In genomic region chr15:98513676-98514075, GRCm38 (mm10) we compare ENCODE assay signal across 21 mouse cellular contexts. TPM values are rescaled to one million over a fixed set of nuclear protein-coding genes. Genes with fewer than 3 reads are reported as not detected.
A peak's percentile ranks its signal among the peaks of the same experiment; 100 is the strongest.
DNase-seq lines count a peak whose midpoint lies in the region; ATAC-seq and TF ChIP-seq lines count a peak whose summit lies in the region.
"Not testable (repeated sequence)": the region's sequence is repeated elsewhere in the genome, so short reads cannot be mapped to it uniquely, and the experiment has no call there.
"Had no signal": no experiment of that assay in that cellular context is flagged by ENCODE, and none has a peak within 500 bp of the region (broad histone marks: within the 10 kb centered on the region; RNA-seq: fewer than 3 reads in every experiment).

No protein-coding gene starts in this region.

- WGBS in heart, postnatal 0 days, result 57% methylated on average over 3 of the region's 3 CpGs
- WGBS in lung, embryonic 16.5 days, result 63% methylated on average over 3 of the region's 3 CpGs
- WGBS in spleen, adult 2 months, result 15% methylated on average over 3 of the region's 3 CpGs

- not testable (repeated sequence) for H3K27me3 ChIP-seq in MEL (ENCODE audit: control insufficient read depth in 1 of 2, insufficient read depth in 2 of 2, low read length in 2 of 2); heart, postnatal 0 days (ENCODE audit: control insufficient read depth, insufficient read depth, low read length); lung, embryonic 16.5 days (ENCODE audit: control insufficient read depth, insufficient read depth, low read depth, low read length); spleen, adult 2 months (ENCODE audit: control insufficient read depth, insufficient read depth, low read length)

- not testable (repeated sequence) for H3K79me2 ChIP-seq in MEL (ENCODE audit: control insufficient read depth, insufficient read depth, low read length, poor library complexity)

- TF ChIP-seq EP300 in MEL (IDR thresholded peaks at IDR 0.05; ENCODE audit: low read depth in 1 of 2, low read length in 2 of 2); heart, postnatal 0 days (IDR thresholded peaks at IDR 0.05; ENCODE audit: low read depth): not testable (repeated sequence)

- not testable (repeated sequence) for TF ChIP-seq RAD21 in MEL (IDR thresholded peaks at IDR 0.05; ENCODE audit: low read depth, low read length)

- DNase-seq in A20 (ENCODE audit: low read depth, low spot score) (peak; percentile 86), MEL (ENCODE audit: low read depth, low spot score) (peak; percentile 44)
- not testable (repeated sequence) for DNase-seq in heart, postnatal 0 days (ENCODE audit: low spot score); spleen, adult 2 months (ENCODE audit: low read depth in 1 of 2, low spot score in 2 of 2)

- not testable (repeated sequence) for H3K9me3 ChIP-seq in MEL (replicated peaks; ENCODE audit: insufficient read depth, low read length); heart, postnatal 0 days (replicated peaks; ENCODE audit: control insufficient read depth, low read length); lung, embryonic 16.5 days (ENCODE audit: control insufficient read depth, low read length)

- not testable (repeated sequence) for H3K4me3 ChIP-seq in MEL (ENCODE audit: control insufficient read depth in 1 of 2, insufficient read depth in 1 of 2, low read depth in 2 of 2, low read length in 2 of 2); embryonic fibroblast, embryonic 13.5 days (ENCODE audit: insufficient read depth, low read length); heart, postnatal 0 days (ENCODE audit: low read depth, low read length); lung, embryonic 16.5 days (ENCODE audit: low read length); spleen, adult 2 months (ENCODE audit: extremely low read depth, insufficient read depth, insufficient read length)

- H3K27ac ChIP-seq in MEL (ENCODE audit: control insufficient read depth, low read depth, low read length); lung, embryonic 16.5 days (ENCODE audit: low read length): not testable (repeated sequence)
- peak overlapping the region; percentile 89 for H3K27ac ChIP-seq in embryonic fibroblast, embryonic 13.5 days (ENCODE audit: insufficient read depth, low read length)
- H3K27ac ChIP-seq in heart, postnatal 0 days (ENCODE audit: low read depth), result peak overlapping the region; percentile 78; the same call in 1 of the 2 replicates
- H3K27ac ChIP-seq in spleen, adult 2 months (ENCODE audit: insufficient read depth, low read length), result peak overlapping the region; percentile 82

- peaks cover 3 to 15% of the 10 kb centered on the region in 2 experiments; a peak in 2 of 4 replicates for H3K36me3 ChIP-seq in MEL (ENCODE audit: control insufficient read depth in 1 of 2, insufficient read depth in 2 of 2, low read length in 2 of 2)
- H3K36me3 ChIP-seq in heart, postnatal 0 days (replicated peaks; ENCODE audit: control insufficient read depth, insufficient read depth, low read length), result peaks cover 14% of the 10 kb centered on the region
- not testable (repeated sequence) for H3K36me3 ChIP-seq in lung, embryonic 16.5 days (ENCODE audit: control insufficient read depth, insufficient read depth, low read length); spleen, adult 2 months (ENCODE audit: control insufficient read depth, insufficient read depth, low read length)

- ATAC-seq in heart, postnatal 0 days (ENCODE audit: insufficient read depth, low read depth), result not testable (repeated sequence)
- 0 out of 2 replicates have a peak, but pooled peaks have one; percentile 6 for ATAC-seq in lung, embryonic 16.5 days (ENCODE audit: low read depth)

- TF ChIP-seq POLR2A in MEL (IDR thresholded peaks at IDR 0.05; ENCODE audit: control insufficient read depth in 1 of 2, insufficient read depth in 1 of 2, low read depth in 1 of 2, low read length in 2 of 2, poor library complexity in 1 of 2); embryonic fibroblast, embryonic 13.5 days (IDR thresholded peaks at IDR 0.05; ENCODE audit: low read depth, low read length); spleen, adult 2 months (IDR thresholded peaks at IDR 0.05; ENCODE audit: low read depth, low read length): not testable (repeated sequence)

- H3K4me1 ChIP-seq in MEL (ENCODE audit: control insufficient read depth in 1 of 2, insufficient read depth in 2 of 2, low read length in 2 of 2), result peaks cover 12 to 30% of the 10 kb centered on the region in 2 experiments
- H3K4me1 ChIP-seq in embryonic fibroblast, embryonic 13.5 days (ENCODE audit: control insufficient read depth, insufficient read depth, low read length); heart, postnatal 0 days (ENCODE audit: control insufficient read depth, insufficient read depth); lung, embryonic 16.5 days (replicated peaks; ENCODE audit: control insufficient read depth, insufficient read depth, low read length): not testable (repeated sequence)
- peaks cover 24% of the 10 kb centered on the region; the same call in 1 of the 2 replicates for H3K4me1 ChIP-seq in spleen, adult 2 months (ENCODE audit: control insufficient read depth, insufficient read depth, insufficient read length)

- TF ChIP-seq CTCF in MEL (IDR thresholded peaks at IDR 0.05 in 2 of 3, conservative IDR thresholded peaks at IDR 0.05 in 1 of 3; ENCODE audit: control insufficient read depth in 1 of 3, insufficient read depth in 1 of 3, low read depth in 2 of 3, low read length in 3 of 3, poor library complexity in 1 of 3, severe bottlenecking in 1 of 3); embryonic fibroblast, embryonic 13.5 days (IDR thresholded peaks at IDR 0.05; ENCODE audit: borderline replicate concordance, insufficient read depth, low read length); heart, postnatal 0 days (IDR thresholded peaks at IDR 0.05; ENCODE audit: low read depth); spleen, adult 2 months (IDR thresholded peaks at IDR 0.05; ENCODE audit: extremely low read depth, insufficient read depth, insufficient read length, insufficient replicate concordance): not testable (repeated sequence)

- H3K4me2 ChIP-seq in heart, postnatal 0 days (ENCODE audit: low read depth, low read length); lung, embryonic 16.5 days (ENCODE audit: low read depth, low read length): not testable (repeated sequence)

- H3K9ac ChIP-seq in MEL (ENCODE audit: control insufficient read depth, low read depth, low read length, poor library complexity, severe bottlenecking); lung, embryonic 16.5 days (ENCODE audit: low read length): not testable (repeated sequence)
- H3K9ac ChIP-seq in heart, postnatal 0 days (replicated peaks; ENCODE audit: low read depth, low read length), result 0 out of 2 replicates have a peak overlapping the region, but pooled peaks have one; percentile 1

RNA-seq across cellular contexts. Expression of gene Kansl2, which starts 20.4 kb away (rescaled TPM):
- total RNA-seq in MEL (2012; rRNA removed), result 150 and 157 TPM in 2 replicates
- 100 to 1,000 TPM in 1 of 2 experiments, not detected in 1; 170 TPM for polyA plus RNA-seq in MEL (2012; ENCODE audit: insufficient read depth in 1 of 2, insufficient read length in 2 of 2, low read depth in 1 of 2, low replicate concordance in 2 of 2, missing spikeins in 1 of 2)
- 91.2 and 117 TPM in 2 replicates for polyA plus RNA-seq in embryonic fibroblast, embryonic 13.5 days (2011; ENCODE audit: insufficient read length, low read depth, missing spikeins)
- 58.7 and 62.3 TPM in 2 replicates for total RNA-seq in heart, postnatal 0 days (2014; rRNA removed; ENCODE audit: low replicate concordance)
- 60.7 and 73.1 TPM in 2 replicates for polyA plus RNA-seq in heart, postnatal 0 days (2015; fragmentation: Nextera tagmentation; extraction: Ambion mirVana)
- polyA plus RNA-seq in lung, embryonic 16.5 days (2015; fragmentation: Nextera tagmentation; extraction: Ambion mirVana), result 86.3 and 89.9 TPM in 2 replicates
- polyA plus RNA-seq in spleen, adult 2 months (2012; rRNA removed), result 26.6 and 28.9 TPM in 2 replicates

RNA-seq across cellular contexts. Expression of gene Olfr279, which starts 21.5 kb away (rescaled TPM):
- total RNA-seq in MEL (2012; rRNA removed), result under 0.01 TPM in 1 of 2 replicates, not detected in the other
- polyA plus RNA-seq in MEL (2012; ENCODE audit: insufficient read depth in 1 of 2, insufficient read length in 2 of 2, low read depth in 1 of 2, low replicate concordance in 2 of 2, missing spikeins in 1 of 2), result 10 to 100 TPM in 1 of 2 experiments, under 1 TPM in 1; 0.03 to 81.4 TPM
- polyA plus RNA-seq in embryonic fibroblast, embryonic 13.5 days (2011; ENCODE audit: insufficient read length, low read depth, missing spikeins), result not detected in 2 replicates
- not detected in 2 replicates for total RNA-seq in heart, postnatal 0 days (2014; rRNA removed; ENCODE audit: low replicate concordance)
- not detected in 2 replicates for polyA plus RNA-seq in heart, postnatal 0 days (2015; fragmentation: Nextera tagmentation; extraction: Ambion mirVana)
- not detected in 2 replicates for polyA plus RNA-seq in lung, embryonic 16.5 days (2015; fragmentation: Nextera tagmentation; extraction: Ambion mirVana)
- polyA plus RNA-seq in spleen, adult 2 months (2012; rRNA removed), result not detected in 2 replicates
- total RNA-seq: adrenal gland, adult 8-10 months; adrenal gland, postnatal 36 days; gastrocnemius, postnatal 14 days; heart, postnatal 10 days; heart, postnatal 4 days had no signal
- polyA plus RNA-seq: forebrain, embryonic 12.5 days; forebrain, embryonic 16.5 days; frontal cortex, adult 2 months; gonadal fat pad, adult 2 months; heart, embryonic 13.5 days; hindbrain, embryonic 12.5 days; hindbrain, embryonic 16.5 days; intestine, embryonic 15.5 days had no signal

RNA-seq across cellular contexts. Expression of gene Lalba, which starts 31.2 kb away (rescaled TPM):
- not detected in 2 replicates for total RNA-seq in MEL (2012; rRNA removed)
- polyA plus RNA-seq in MEL (2012; ENCODE audit: insufficient read depth in 1 of 2, insufficient read length in 2 of 2, low read depth in 1 of 2, low replicate concordance in 2 of 2, missing spikeins in 1 of 2), result not detected
- polyA plus RNA-seq in embryonic fibroblast, embryonic 13.5 days (2011; ENCODE audit: insufficient read length, low read depth, missing spikeins), result not detected in 2 replicates
- not detected in 2 replicates for total RNA-seq in heart, postnatal 0 days (2014; rRNA removed; ENCODE audit: low replicate concordance)
- 0.26 and 0.36 TPM in 2 replicates for polyA plus RNA-seq in heart, postnatal 0 days (2015; fragmentation: Nextera tagmentation; extraction: Ambion mirVana)
- 0.39 and 0.82 TPM in 2 replicates for polyA plus RNA-seq in lung, embryonic 16.5 days (2015; fragmentation: Nextera tagmentation; extraction: Ambion mirVana)
- polyA plus RNA-seq in spleen, adult 2 months (2012; rRNA removed), result not detected in 2 replicates
- total RNA-seq: adrenal gland, adult 8-10 months; adrenal gland, postnatal 36 days; gastrocnemius, postnatal 14 days; heart, postnatal 4 days had no signal
- polyA plus RNA-seq: cortical plate, adult 2 months; embryonic facial prominence, embryonic 12.5 days; forebrain, embryonic 12.5 days; forebrain, embryonic 16.5 days; frontal cortex, adult 2 months; heart, embryonic 13.5 days; hindbrain, embryonic 12.5 days; hindbrain, embryonic 16.5 days; intestine, embryonic 15.5 days had no signal

RNA-seq across cellular contexts. Expression of gene OR5BS1P, which starts 44.0 kb away (rescaled TPM):
- 0.04 TPM in 1 of 2 replicates, not detected in the other for total RNA-seq in MEL (2012; rRNA removed)
- not detected for polyA plus RNA-seq in MEL (2012; ENCODE audit: insufficient read depth in 1 of 2, insufficient read length in 2 of 2, low read depth in 1 of 2, low replicate concordance in 2 of 2, missing spikeins in 1 of 2)
- polyA plus RNA-seq in embryonic fibroblast, embryonic 13.5 days (2011; ENCODE audit: insufficient read length, low read depth, missing spikeins), result not detected in 2 replicates
- not detected in 2 replicates for total RNA-seq in heart, postnatal 0 days (2014; rRNA removed; ENCODE audit: low replicate concordance)
- not detected in 2 replicates for polyA plus RNA-seq in heart, postnatal 0 days (2015; fragmentation: Nextera tagmentation; extraction: Ambion mirVana)
- polyA plus RNA-seq in lung, embryonic 16.5 days (2015; fragmentation: Nextera tagmentation; extraction: Ambion mirVana), result not detected in 2 replicates
- not detected in 2 replicates for polyA plus RNA-seq in spleen, adult 2 months (2012; rRNA removed)
- total RNA-seq: adrenal gland, adult 8-10 months; adrenal gland, postnatal 36 days; gastrocnemius, postnatal 14 days; heart, postnatal 10 days; heart, postnatal 4 days had no signal
- polyA plus RNA-seq: cortical plate, adult 2 months; embryonic facial prominence, embryonic 12.5 days; forebrain, embryonic 12.5 days; forebrain, embryonic 16.5 days; frontal cortex, adult 2 months; gonadal fat pad, adult 2 months; heart, embryonic 13.5 days; hindbrain, embryonic 12.5 days; hindbrain, embryonic 16.5 days; intestine, embryonic 15.5 days had no signal

RNA-seq across cellular contexts. Expression of gene Ccnt1, which starts 57.0 kb away (rescaled TPM):
- 40.5 and 44.0 TPM in 2 replicates for total RNA-seq in MEL (2012; rRNA removed)
- polyA plus RNA-seq in MEL (2012; ENCODE audit: insufficient read depth in 1 of 2, insufficient read length in 2 of 2, low read depth in 1 of 2, low replicate concordance in 2 of 2, missing spikeins in 1 of 2), result 10 to 100 TPM; 19.5 to 63.2 TPM
- polyA plus RNA-seq in embryonic fibroblast, embryonic 13.5 days (2011; ENCODE audit: insufficient read length, low read depth, missing spikeins), result 36.3 and 40.6 TPM in 2 replicates
- total RNA-seq in heart, postnatal 0 days (2014; rRNA removed; ENCODE audit: low replicate concordance), result 20.0 and 32.8 TPM in 2 replicates
- polyA plus RNA-seq in heart, postnatal 0 days (2015; fragmentation: Nextera tagmentation; extraction: Ambion mirVana), result 21.4 and 22.3 TPM in 2 replicates
- polyA plus RNA-seq in lung, embryonic 16.5 days (2015; fragmentation: Nextera tagmentation; extraction: Ambion mirVana), result 51.6 and 64.2 TPM in 2 replicates
- polyA plus RNA-seq in spleen, adult 2 months (2012; rRNA removed), result 9.4 and 9.5 TPM in 2 replicates
